Mouse (Mus musculus) MEL (cell line): ENCODE data around the gene Gm1604a. TPM values are rescaled to one million over a fixed set of nuclear protein-coding genes. Genes with fewer than 3 reads are reported as not detected.
A peak's percentile ranks its signal among the peaks of the same experiment; 100 is the strongest.
"Not testable (repeated sequence)": the region's sequence is repeated elsewhere in the genome, so short reads cannot be mapped to it uniquely, and the experiment has no call there.

Experiments used
- DNase-seq: peaks from one replicate; pipeline ENCODE4 v3.0.0; 2011; ENCODE audit warnings: low read depth, low spot score
- H3K27ac ChIP-seq: 2 replicates; pipeline ENCODE4 v1.5.1; 2012; ENCODE audit warnings: low read depth, mild to moderate bottlenecking, control low read depth, low read length, moderate library complexity; ENCODE audit not compliant: control insufficient read depth
- H3K27me3 ChIP-seq, 2 experiments: fragments of 150-350 bp in 1 of 2; sonication (generic) in 1 of 2; 2 replicates each; pipeline ENCODE4 v1.6.1; 2012; ENCODE audit warnings: low read length in 2 of 2, mild to moderate bottlenecking in 2 of 2, improper control_type of control experiment in 1 of 2, moderate library complexity in 1 of 2; ENCODE audit not compliant: insufficient read depth in 2 of 2, control insufficient read depth in 1 of 2
- H3K36me3 ChIP-seq, 2 experiments: 2 replicates each; pipeline ENCODE4 v1.6.1; 2012 to 2014; ENCODE audit warnings: low read length in 2 of 2, improper control_type of control experiment in 1 of 2, inconsistent platforms in 1 of 2, mild to moderate bottlenecking in 1 of 2; ENCODE audit not compliant: insufficient read depth in 2 of 2, control insufficient read depth in 1 of 2
- H3K4me1 ChIP-seq, 2 experiments: fragments of 150-350 bp in 1 of 2; sonication (generic) in 1 of 2; 2 replicates each; pipeline ENCODE4 v1.6.1; 2012; ENCODE audit warnings: low read length in 2 of 2, improper control_type of control experiment in 1 of 2, mild to moderate bottlenecking in 1 of 2; ENCODE audit not compliant: insufficient read depth in 2 of 2, control insufficient read depth in 1 of 2
- H3K4me3 ChIP-seq, 2 experiments: fragments of 150-350 bp in 1 of 2; sonication (generic) in 1 of 2; 2 replicates each; pipeline ENCODE4 v1.5.1; 2012; ENCODE audit warnings: low read depth in 2 of 2, low read length in 2 of 2, mild to moderate bottlenecking in 2 of 2, moderate library complexity in 2 of 2, control low read depth in 1 of 2, improper control_type of control experiment in 1 of 2; ENCODE audit not compliant: control insufficient read depth in 1 of 2, insufficient read depth in 1 of 2
- H3K79me2 ChIP-seq: 2 replicates; pipeline ENCODE4 v1.6.1; 2012; ENCODE audit warnings: mild to moderate bottlenecking, low read length, moderate library complexity; ENCODE audit not compliant: control insufficient read depth, poor library complexity, insufficient read depth
- H3K9ac ChIP-seq: 2 replicates; pipeline ENCODE4 v1.6.1; 2012; ENCODE audit warnings: low read depth, mild to moderate bottlenecking, control low read depth, low read length, moderate library complexity; ENCODE audit not compliant: control insufficient read depth, poor library complexity, severe bottlenecking
- H3K9me3 ChIP-seq: fragments of 150-350 bp; sonication (generic); replicated peaks from 2 replicates; pipeline ENCODE4 v1.6.1; 2012; ENCODE audit warnings: mild to moderate bottlenecking, low read length, improper control_type of control experiment, moderate library complexity; ENCODE audit not compliant: insufficient read depth
- polyA plus RNA-seq, 2 experiments: library from polyadenylated mRNA; stranded (reverse) in 1 of 2; unstranded in 1 of 2; fragments of >175 nt in 1 of 2; fragments of >200 nt in 1 of 2; gene quantifications; 2 replicates each; pipeline versions ENCODE4 v1.2.1 to v1.2.4; 2012; ENCODE audit warnings: low replicate concordance in 2 of 2, low read depth in 1 of 2; ENCODE audit not compliant: insufficient read length in 2 of 2, insufficient read depth in 1 of 2, missing spikeins in 1 of 2
- total RNA-seq: library from RNA; depleted of rRNA; stranded (reverse); fragments of 300-350 nt; gene quantifications from 2 replicates; pipeline ENCODE4 v1.2.3, GENCODE M21; 2012; rRNA removed

Gm1604a gene
- not detected in 2 replicates for total RNA-seq
- polyA plus RNA-seq: not detected

DNA sequence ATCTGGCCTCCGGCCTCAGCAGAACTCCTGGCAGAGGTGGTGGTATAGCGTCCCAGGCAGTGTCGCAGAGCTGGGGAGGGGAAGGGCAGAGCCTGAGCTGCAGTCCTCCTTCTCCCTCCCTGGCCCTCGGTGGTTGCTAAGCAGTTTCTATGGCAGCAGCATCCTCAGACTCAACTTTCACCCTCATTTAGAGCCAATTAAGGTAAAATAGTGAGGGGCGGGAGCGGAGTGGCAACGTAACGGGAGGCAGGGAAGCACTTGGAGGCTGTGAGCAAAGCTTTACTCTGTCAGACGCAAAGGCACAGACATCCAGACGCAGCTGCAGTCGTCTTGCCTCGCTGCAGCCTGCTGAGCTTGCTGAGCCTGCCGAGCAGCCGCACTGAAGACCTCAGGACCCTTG is at the start of gene Gm1604a:
Gm1604a (plus strand) TSS at position 312 of the 400 bp plus-strand sequence.
- not testable (repeated sequence) for H3K27ac ChIP-seq, H3K9me3 ChIP-seq, H3K79me2 ChIP-seq, DNase-seq, H3K4me3 ChIP-seq, H3K9ac ChIP-seq, H3K4me1 ChIP-seq, H3K36me3 ChIP-seq, H3K27me3 ChIP-seq

DNA sequence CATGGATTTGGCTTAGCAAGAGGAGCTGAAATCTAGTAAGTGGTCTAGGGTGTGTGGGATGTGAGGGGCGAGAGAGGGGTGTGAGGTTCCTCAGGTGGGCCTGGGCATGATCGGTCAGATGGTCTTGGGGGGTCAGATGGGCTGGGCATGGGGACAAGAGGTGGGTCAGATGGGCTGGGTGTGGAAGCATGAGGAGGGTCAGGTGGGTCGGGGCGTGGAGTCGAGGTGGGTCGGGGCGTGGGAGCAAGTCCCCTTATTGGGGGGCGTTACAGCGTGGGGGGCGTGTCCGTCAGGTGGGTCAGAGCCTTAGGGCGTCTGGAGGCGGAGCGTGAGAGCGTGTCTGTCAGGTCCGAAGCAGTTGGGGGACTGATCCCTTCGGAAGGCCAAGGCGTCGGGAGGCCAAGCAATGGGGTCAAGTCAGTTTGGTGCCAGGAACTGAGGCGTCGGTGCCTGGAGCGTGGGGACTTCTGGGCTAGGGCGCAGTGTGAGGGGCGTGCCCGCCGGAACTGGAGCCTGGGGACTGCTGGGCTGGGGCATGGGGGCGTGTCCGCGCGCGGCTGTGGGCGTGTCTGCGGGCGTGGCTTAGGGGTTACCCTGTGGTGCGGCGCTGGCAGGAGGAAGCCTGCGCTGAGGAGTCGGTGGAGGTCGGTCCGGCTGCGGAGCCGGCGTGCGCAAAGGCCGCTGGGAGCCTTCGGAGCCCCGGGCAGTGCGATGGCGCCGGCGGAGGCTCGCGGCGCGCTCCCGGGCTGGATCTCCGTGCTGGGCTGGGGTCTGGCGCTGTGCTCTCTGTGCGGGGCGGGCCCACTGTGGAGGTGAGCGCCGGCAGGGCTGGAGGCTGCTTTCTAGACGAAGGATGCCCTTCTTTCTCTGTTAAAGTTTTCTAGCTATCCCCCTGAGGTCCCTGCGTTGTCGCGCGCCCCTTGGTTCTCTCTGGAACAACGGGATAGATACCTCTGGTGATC is 46.8 kb upstream of the Gm1604a start, which contains the start of gene Gm49721:
Gm49721 (plus strand) TSS at position 618 of the 962 bp plus-strand sequence.
- H3K27ac ChIP-seq, H3K27me3 ChIP-seq, H3K79me2 ChIP-seq, H3K9me3 ChIP-seq, H3K36me3 ChIP-seq, H3K4me1 ChIP-seq: not testable (repeated sequence)
- peak within 1 kb of the TSS; percentile 72 for H3K9ac ChIP-seq
- peak; percentile 34 for DNase-seq
- H3K4me3 ChIP-seq: peak within 1 kb of the TSS; percentile 61 to 71

DNA sequence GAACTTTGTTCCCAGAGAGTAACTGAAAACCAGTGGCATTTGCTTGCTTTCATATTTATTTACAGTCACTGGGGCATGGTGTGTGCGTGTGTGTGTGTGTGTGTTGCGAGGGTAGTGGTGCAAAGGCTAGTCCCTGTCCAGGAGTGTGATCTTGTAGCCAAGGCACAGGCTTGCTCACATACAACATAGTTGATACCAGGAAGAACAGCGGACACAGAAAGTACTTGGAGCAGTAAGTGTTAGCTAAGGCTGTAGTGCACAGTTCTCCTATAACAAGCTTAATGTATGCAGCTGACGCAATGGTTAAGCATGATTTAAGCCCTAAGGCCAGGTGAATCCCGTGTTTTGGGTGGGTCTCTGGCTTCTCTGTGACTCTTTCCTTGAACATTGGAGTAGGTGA is 46.0 kb upstream of the Gm1604a start:
- not testable (repeated sequence) for H3K4me1 ChIP-seq, H3K27me3 ChIP-seq, DNase-seq, H3K27ac ChIP-seq, H3K9ac ChIP-seq, H3K9me3 ChIP-seq, H3K79me2 ChIP-seq, H3K36me3 ChIP-seq
- peak overlapping the region; percentile 61 to 71; a peak in 2 of 4 replicates for H3K4me3 ChIP-seq

DNA sequence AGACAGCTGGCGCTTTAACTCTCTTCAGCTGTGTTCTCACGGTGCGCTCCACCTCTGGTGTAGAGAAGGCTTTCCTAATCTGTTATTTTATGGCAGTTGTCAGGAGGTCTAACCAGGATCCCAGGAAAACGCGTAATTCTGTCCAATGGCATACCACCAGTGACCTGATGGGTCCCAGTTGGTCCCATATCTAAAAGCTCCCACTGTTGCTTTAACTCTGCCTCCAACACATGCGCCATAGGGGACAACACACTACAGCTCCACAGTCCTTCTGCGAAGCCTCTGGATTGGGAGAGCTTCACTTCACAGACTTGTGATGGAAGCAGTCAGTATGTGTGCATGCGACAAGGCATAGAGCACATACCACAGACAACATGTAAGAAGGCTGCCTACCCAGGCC is 45.2 kb upstream of the Gm1604a start:
- H3K4me3 ChIP-seq, DNase-seq, H3K4me1 ChIP-seq, H3K27me3 ChIP-seq, H3K9me3 ChIP-seq, H3K79me2 ChIP-seq, H3K27ac ChIP-seq, H3K9ac ChIP-seq, H3K36me3 ChIP-seq: not testable (repeated sequence)

DNA sequence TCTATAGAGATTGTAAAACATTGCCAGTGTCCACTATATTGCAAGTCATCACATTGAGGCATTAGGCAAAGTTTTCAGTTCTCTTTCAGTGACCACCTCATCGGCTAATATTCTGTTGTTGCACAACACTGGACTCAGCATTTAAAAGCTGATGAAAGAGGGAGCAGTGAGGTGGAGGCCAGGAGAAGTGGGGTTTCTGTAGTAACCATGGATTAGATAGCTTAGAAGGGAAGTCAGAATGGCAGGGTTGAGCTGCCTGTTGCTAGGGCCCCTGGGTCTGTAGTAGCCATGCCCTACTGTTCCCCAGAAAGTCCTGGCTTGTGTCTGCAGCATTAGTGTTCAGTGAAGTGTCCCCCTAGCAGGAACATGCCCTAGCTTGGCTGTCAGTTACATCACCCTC is 39.2 kb upstream of the Gm1604a start:
- not testable (repeated sequence) for H3K27ac ChIP-seq, H3K9ac ChIP-seq, H3K4me1 ChIP-seq, H3K79me2 ChIP-seq, H3K4me3 ChIP-seq, DNase-seq, H3K9me3 ChIP-seq, H3K27me3 ChIP-seq, H3K36me3 ChIP-seq

DNA sequence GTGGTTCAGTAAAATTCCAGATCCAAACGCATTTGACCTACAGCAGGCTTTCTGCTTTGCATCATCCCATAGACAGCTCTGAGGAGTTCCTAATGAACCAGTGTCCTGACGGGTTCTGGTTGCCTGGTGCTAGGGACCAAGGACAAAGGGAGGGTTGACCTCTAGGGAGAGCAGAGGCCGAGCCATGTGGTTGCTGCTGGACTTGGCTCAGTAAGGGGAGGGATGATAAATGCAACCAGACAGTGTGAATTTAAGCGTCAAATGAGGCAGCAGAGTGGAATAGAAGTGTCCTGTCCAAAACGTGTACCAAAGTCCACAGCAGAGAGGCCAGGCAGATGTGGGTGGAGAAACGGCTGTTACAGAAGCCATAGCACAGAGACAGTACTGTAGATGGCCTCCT is 29.9 kb upstream of the Gm1604a start:
- not testable (repeated sequence) for H3K9me3 ChIP-seq, H3K27me3 ChIP-seq, H3K4me3 ChIP-seq, H3K9ac ChIP-seq, H3K79me2 ChIP-seq, DNase-seq, H3K27ac ChIP-seq, H3K36me3 ChIP-seq, H3K4me1 ChIP-seq

DNA sequence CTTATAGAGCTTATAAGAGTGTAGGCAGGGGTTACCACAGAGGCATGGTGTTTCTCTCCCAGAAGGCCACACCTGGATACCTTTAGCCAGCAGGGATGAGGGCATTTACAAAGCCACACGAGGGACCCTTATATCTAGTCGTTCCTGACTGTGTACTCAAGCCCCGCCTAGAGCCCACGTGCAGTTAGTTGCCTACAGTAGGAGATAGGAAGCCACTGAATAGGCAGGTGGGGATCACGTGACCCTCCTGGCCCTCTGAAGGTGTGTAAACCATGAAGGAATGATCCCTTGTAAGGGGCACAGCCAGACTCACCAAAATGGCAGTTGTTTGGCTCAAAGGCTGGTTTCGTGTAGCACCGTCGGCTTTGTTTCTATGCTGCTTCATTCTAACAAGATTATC is 28.5 kb upstream of the Gm1604a start:
- not testable (repeated sequence) for H3K9ac ChIP-seq, H3K4me1 ChIP-seq, DNase-seq, H3K36me3 ChIP-seq, H3K79me2 ChIP-seq, H3K27ac ChIP-seq, H3K9me3 ChIP-seq, H3K4me3 ChIP-seq, H3K27me3 ChIP-seq
